Mouse (Mus musculus) layer of hippocampus, postnatal 14 days (tissue): Measurements from ENCODE around the gene Nme2. TPM values are rescaled to one million over a fixed set of nuclear protein-coding genes. Genes with fewer than 3 reads are reported as not detected.
"Not testable (repeated sequence)": the region's sequence is repeated elsewhere in the genome, so short reads cannot be mapped to it uniquely, and the experiment has no call there.

Source experiments
- DNase-seq, 2 experiments: peaks; one replicate each; pipeline ENCODE4 v3.0.0; 2021 to 2022; ENCODE audit warnings: low spot score in 2 of 2, mixed read lengths in 1 of 2
- total RNA-seq, 2 experiments: library from RNA; stranded (reverse); gene quantifications; 2 replicates each; pipeline ENCODE4 v1.2.3; 2021

The Nme2 gene
- total RNA-seq, 2 experiments from 2014 or later = 147 to 156 TPM

GRCm38 (mm10) chr11:93968005-93968847, 12.2 kb upstream of the Nme2 start, which contains the start of the genes Gm20390 and Nme1:
Gene Gm20390 (minus strand): TSS chr11:93968293.
Gene Nme1 (minus strand): TSS chr11:93968521.
- peak; percentile 98 to 99 for DNase-seq

- DNase-seq = no peak
These were observed 11.3 kb upstream of the Nme2 start for GRCm38 (mm10) chr11:93967381-93967780.

DNA sequence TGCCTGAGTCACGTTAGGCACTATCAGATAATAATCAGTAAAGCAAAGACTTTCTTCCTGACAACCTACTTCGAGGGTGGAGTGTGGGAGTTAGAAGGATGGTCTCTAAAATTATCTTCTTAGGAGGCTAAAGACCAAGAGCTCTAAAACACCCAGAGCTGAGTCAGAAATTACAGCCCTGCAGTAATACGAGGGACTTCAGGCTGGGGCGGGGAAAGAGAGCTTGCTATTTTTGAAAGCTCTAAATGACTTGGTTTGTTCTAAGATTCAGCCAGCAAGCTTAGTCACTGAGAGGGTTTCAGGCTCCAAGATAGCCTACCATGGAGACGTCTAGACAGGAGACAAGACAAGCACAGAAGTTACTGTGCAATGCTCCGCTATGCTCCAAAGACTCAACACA, 9.3 kb upstream of the Nme2 start:
- DNase-seq = no peak

DNA sequence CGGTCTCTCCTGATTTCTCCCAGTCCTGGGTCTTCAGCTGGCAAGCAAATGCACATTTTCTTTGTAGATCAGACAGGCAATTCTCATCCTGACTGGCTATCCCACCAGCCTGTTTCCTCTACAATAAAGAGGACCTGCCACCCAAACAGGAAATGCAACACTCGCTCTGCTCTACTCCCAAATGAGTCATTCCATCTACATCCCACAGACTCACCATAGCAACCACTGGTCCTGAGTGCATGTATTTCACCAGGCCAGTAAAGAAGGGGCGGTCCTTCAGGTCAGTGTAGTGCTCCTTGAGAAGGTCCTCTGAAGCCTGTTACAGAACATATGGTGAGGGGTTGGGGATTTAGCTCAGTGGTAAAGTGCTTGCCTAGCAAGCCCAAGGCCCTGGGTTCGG, 7.0 kb upstream of the Nme2 start:
- DNase-seq = no peak

DNA sequence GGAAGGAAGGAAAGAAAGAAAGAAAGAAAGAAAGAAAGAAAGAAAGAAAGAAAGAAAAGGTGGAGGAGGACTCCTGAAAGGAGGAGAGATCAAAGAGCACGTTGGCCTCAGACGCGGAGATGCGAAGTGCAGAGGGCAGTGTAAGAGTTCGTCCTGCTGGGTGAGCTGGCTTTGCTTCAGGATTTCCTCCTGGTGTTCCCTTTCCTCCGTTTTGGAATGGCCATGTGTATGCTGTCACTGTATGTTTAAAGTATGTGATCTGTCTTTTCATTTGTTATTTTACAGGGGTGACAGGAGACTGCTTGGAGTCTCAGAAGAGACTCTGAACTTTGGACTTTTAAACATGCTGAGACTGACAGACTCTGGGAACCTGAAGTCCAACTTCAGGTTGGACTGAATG, 5.4 kb upstream of the Nme2 start:
- no peak for DNase-seq

DNA sequence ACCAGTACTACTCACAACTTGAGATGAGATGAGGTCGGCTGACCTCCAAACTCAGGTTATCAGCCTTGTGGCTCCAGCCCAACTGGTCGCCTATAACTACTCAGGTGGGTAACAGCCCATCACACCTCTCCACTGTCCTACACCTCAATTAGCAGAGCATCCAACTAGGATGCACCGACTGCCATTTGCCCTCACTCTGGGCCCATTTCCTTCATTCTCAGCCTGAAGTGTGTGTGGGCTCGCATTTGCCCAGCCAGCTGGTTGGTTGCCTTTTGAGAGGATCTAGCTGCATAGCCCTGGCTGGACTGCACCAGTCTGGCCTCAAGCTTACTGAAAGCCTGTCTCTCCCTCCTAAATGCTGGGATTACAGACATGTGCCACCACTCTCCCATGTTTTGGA, 1.7 kb upstream of the Nme2 start:
- DNase-seq = no peak

- no peak for DNase-seq
These were observed 1.0 kb upstream of the Nme2 start for GRCm38 (mm10) chr11:93957031-93957555.

DNA sequence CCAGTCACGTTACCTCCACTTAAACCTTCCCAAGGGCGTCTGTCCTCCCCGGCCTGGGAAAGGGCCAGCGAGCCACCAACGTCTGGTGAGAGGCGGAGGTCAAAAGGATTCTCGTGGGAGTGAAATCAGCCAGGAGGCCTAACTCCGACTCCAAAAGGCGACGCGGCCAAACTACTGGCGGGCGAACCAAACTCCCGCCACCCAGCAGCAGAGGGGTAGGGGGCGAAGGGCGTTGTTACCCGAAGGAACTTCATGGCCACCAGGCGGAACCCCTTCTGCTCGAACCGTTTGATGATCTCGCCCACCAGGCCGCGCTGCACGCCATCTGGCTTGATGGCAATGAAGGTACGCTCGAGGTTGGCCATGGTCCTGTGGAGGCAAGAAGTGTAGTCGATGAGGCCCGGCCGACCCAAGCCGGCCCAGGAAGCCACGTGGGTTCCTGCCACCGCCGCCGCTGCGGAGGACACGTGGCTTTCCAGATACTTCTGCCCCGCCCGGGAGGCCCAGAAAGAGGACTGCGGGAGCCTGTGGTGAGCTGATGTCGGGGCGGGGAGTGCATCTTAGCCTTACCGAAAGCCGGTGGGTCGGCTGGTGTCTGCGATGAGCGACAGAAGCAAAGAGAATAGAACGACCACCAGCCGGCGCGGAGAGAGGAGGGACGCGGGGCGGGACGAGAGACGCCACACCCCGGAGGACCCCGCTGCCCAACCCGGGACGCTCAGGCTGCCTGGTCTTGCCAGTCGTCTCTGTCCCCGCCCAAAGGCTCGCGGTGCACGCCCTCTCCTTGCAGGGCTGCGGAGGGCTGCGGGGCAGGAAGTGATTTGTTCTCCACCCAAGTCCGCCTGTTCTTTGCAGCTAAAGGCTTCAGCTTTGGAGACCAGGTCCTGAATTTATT, 556 bp downstream of the Nme2 start:
- DNase-seq = peak; percentile 86 to 91

GRCm38 (mm10) chr11:93954738-93955255, 1.3 kb downstream of the Nme2 start:
- DNase-seq = no peak

- no peak for DNase-seq
These were observed 3.7 kb downstream of the Nme2 start for GRCm38 (mm10) chr11:93952376-93952775.

DNA sequence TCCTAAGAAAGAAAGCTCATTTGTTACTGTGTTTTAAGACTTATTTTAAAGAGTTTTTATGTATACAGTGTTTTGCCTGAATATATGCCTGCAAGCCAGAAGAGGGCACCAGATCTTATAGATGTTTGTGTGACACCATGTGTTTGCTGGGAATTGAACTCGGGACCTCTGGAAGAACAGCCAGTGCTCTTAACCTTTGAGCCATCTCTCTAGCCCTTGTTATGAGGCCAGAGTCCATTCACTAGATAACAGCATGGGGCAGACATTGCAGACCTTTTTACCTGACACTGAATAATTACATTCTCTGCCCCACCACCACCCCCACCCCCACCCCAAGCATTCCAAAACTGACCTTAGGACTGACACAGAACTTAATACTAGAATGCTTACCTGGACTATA, 6.0 kb downstream of the Nme2 start:
- DNase-seq = no peak

GRCm38 (mm10) chr11:93948887-93949567, 7.0 kb downstream of the Nme2 start:
- DNase-seq = no peak

GRCm38 (mm10) chr11:93944986-93945385, 11.1 kb downstream of the Nme2 start:
- DNase-seq = no peak

- DNase-seq = no peak
These were observed 15.2 kb downstream of the Nme2 start for GRCm38 (mm10) chr11:93940906-93941305.

DNA sequence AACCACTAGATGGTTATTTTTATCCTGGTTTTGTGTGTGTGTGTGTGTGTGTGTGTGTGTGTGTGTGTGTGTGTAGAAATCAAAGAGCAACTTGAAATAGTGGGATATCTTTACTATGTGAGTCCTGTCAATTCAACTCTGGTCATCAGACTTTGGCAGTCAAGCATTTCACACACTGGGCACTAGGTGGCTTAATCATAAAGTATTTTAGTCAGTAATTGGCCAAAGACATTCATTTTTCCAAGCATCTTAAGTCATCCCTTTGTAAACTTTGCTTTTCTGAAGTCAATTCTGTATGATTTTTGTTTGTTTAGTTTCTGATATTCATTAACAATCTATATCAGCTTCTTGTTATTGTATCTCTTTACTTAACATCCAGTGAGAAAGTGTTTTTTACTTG, 27.0 kb downstream of the Nme2 start:
- no peak for DNase-seq

- DNase-seq = not testable (repeated sequence)
These were observed 41.0 kb downstream of the Nme2 start for GRCm38 (mm10) chr11:93915019-93915418.

DNA sequence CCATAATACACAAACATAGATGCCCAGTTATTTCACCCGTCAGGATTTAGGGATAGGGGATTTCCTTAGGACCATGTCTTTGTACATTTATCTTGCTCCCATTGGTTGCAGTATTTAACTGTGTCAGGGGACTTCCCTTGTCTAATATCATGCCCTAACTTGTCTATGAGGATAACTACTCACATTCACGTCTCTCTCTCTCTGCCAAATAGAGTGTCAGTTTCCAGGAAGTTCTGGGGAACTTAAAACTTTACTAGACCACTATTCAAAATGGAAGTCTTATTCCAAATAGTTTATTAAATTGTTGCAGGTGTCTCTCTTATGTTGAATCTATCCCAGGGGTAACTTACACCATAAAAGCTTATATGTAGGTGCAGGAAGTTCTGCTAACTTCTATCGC, 44.5 kb downstream of the Nme2 start:
- no peak for DNase-seq

- no peak for DNase-seq
These were observed 47.2 kb downstream of the Nme2 start for GRCm38 (mm10) chr11:93908829-93909228.

GRCm38 (mm10) chr11:93907839-93908238, 48.2 kb downstream of the Nme2 start:
- no peak for DNase-seq

DNA sequence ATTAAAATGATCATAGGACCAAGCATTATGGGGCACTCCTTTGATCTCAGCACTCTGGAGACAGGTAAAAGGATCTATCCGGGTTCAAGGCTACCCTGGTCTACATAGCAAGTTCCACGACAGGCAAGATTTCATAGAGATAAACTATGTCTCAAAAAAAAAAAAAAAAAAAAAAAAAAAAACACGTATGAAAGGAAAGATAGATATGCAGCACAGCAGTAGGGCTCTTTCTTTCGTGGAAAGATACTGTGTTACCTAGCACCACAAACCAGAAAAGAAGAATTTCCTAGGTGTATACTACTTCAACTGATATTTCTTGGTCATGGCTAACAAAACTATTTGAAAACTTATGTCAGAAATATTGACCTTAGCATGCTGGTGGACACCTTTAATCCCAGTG, 49.2 kb downstream of the Nme2 start:
- DNase-seq = no peak
